Mouse (Mus musculus): Measurements from ENCODE around the gene Prkaa2.
A peak's percentile ranks its signal among the peaks of the same experiment; 100 is the strongest.
"Not testable (repeated sequence)": the region's sequence is repeated elsewhere in the genome, so short reads cannot be mapped to it uniquely, and the experiment has no call there.

Prkaa2 gene

DNA sequence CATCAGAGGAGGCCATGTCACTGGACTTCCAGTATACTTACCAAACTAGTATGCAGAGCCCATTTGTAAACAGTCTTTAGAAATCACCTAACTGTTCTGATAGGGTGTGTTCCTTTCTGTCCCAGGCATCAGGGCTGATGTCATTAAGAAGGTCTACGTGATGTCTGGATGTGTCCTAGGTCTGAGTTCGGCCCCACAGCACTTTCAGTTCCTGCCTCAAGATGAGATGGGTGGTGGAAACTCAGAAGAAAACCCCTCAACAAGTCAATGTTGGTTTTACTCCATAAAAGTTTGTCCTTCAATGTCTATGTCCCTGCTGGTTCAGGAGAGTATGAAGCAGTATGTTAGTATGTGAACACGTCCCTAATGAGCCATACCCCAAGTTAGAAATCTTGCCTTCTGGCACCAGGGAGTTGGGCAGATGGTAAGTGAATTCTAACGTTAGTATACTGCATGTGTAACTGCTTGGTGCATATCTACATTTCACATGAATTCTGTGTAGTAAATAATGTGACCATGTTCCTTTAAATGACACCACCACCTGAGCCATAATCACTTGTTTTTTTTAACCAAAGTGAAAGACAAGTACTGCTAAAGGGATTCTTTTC is 93.6 kb downstream of the Prkaa2 start:
- DNase-seq (ENCODE audit: low spot score) = no peak

GRCm38 (mm10) chr4:105015496-105015895 is 94.2 kb downstream of the Prkaa2 start:
- DNase-seq (ENCODE audit: low spot score) = no peak

DNA sequence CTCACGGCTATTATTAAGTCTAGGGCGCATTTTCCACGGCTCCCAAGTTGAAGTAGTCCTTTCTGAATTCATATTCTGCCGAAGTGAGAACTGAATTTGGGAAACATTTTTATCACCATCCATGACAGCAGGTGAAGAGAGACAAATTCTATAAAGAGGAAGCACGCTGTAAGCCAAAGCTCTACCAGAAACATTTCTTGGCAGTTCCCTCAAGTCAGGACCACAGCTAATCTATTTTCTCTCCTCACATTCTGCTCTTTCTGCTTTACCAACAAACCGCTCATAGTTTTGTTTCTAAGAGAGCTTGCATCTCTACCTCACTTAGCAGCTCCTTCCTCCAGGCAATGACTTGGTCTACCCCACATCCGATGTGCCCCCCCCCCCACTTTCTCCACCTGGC is 96.0 kb downstream of the Prkaa2 start:
- DNase-seq (ENCODE audit: low spot score) = no peak

DNA sequence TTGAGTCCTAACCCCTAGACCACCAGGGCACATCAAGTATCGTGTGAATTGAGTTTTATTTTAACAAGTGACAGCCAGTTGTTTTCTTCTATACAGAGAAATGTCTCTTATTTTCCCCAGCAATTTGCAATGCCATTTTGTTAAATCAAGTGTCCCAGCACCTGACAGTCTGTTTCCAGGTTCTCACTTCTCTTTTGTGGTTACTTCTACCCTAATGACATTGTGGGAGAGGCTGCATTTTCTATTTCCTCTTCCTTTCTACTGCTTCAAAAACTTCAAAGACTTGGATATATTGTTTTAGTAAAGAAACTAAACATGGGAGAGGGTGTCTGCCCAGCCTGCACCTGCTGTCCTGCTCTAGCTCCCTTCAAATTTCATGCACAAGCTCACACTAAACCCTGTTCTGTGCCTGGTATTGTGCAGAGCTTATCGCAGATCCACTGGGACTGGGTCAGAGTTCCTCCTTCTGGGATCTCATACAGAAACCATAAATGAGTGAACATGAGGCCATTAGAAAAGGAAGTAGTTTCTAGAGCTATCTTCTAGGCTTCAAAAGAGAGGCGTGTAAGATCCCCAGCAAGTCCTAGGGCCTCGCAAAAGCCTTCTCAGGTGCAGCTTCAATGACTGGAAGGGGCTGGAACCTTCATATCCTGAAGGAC is 102.2 kb downstream of the Prkaa2 start:
- DNase-seq (ENCODE audit: low spot score) = no peak

DNA sequence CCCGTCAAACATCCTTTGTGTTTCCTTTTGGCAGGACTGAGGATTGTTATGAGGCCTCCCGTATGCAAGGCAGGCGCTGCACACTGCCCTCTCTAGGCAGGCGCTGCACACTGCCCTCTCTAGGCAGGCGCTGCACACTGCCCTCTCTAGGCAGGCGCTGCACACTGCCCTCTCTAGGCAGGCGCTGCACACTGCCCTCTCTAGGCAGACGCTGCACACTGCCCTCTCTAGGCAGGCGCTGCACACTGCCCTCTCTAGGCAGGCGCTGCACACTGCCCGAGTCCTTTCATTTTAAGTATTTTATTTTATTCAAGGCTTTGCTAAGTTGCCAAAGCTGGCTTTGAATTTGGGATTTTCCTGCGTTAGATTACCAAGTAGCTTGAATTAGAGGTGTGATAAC is 105.0 kb downstream of the Prkaa2 start:
- not testable (repeated sequence) for DNase-seq (ENCODE audit: low spot score)

- DNase-seq (ENCODE audit: low spot score) = no peak
Observed at GRCm38 (mm10) chr4:105004135-105004534, 105.6 kb downstream of the Prkaa2 start.

DNA sequence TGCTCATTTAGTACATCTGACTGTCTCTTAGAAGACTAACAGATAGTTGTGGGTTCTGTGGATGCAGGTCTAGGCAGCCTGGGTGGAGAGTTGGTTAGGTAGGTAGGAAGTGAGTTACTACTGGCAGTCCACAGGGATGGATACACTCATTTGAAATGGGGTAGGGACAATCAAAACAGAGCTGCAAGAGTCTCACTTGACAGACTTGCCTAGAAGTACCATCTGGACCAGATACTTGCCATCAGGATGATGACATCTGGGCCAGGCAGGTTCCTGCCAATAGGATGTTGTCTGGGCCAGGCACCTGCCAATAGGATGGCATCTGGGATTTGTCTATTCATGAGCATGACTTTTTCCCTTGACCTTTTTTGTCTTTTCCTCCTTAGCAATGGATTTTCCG is 108.0 kb downstream of the Prkaa2 start:
- no peak for DNase-seq (ENCODE audit: low spot score)

GRCm38 (mm10) chr4:104999702-105000101 is 110.0 kb downstream of the Prkaa2 start:
- no peak for DNase-seq (ENCODE audit: low spot score)

DNA sequence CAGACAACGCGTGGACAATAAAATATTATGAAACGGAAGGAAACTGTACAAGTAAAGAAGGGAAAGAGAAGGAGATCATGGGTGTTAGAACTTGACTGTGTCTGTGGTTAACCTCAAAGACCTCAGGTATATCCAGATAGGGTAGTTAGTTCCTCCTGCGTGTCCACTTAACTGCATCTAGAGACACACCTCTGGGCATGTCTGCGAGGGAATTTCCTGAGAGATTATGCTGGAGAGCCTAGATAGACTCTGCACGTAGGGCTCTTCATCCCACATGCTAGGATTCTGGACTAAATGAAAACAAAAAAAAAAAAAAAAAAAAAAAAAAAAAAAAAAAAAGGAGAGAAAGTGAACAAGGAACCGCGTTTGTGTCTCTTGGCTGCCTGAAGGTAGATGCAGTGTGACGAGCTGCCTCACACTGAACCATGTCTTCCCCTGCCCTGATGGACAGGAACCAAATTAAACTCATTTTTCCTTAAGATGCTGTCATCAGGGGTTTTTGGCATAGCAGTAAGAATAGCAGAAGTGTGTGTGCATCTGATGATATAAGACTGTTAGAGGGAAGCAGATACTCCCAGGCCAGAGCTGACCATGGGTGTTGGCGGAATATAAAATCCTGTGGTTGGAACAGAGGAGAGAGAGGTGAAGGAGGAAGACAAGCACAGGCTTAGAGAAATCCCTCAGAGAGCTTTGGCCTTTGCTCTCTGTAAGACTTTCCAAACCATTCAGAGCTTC is 116.4 kb downstream of the Prkaa2 start:
- DNase-seq (ENCODE audit: low spot score) = no peak

- no peak for DNase-seq (ENCODE audit: low spot score)
Observed at GRCm38 (mm10) chr4:104992271-104992670, 117.4 kb downstream of the Prkaa2 start.

- DNase-seq (ENCODE audit: low spot score) = no peak
Observed at GRCm38 (mm10) chr4:104990686-104991085, 119.0 kb downstream of the Prkaa2 start.

DNA sequence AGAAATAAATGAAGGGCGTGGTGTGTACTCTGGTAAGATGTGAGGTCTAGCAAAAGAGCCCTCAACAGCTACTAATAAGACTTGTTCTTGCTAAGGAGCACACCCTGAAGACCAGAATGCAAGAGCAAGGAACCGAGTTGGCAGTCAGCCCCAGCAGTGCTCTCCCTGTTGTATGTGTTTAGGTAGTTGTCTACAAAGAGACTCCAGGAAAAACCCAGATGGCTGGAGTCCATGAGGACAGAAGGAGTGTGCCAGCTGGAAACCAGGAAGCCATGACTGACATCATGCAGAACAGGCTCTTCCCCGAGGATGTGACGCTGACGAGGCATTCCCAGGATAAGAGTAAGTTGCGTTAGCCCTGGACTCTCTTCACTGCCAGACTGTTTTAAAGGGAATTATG is 119.7 kb downstream of the Prkaa2 start:
- peak; percentile 41 for DNase-seq (ENCODE audit: low spot score)

DNA sequence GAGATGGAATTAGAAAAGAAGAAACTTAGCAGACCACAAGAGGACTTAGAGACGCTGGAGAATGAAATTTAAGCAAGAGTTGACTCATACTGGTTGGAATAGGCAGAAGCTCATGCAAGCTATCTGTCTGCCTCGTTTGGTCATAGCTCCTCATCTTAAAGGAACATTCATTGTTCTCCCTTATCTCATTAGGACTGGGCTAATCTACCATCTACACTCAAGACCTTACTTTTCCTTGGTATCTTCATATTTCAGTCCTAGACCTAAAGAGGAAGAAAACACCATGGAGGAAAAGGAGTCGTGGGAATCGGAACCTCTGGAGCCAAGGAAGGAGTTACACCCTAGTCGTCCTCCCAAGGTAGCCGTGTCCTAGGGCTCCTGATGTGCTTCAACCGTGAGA is 121.0 kb downstream of the Prkaa2 start:
- DNase-seq (ENCODE audit: low spot score) = no peak

GRCm38 (mm10) chr4:104988102-104988501 is 121.6 kb downstream of the Prkaa2 start:
- no peak for DNase-seq (ENCODE audit: low spot score)

GRCm38 (mm10) chr4:104987631-104988030 is 122.1 kb downstream of the Prkaa2 start:
- no peak for DNase-seq (ENCODE audit: low spot score)

DNA sequence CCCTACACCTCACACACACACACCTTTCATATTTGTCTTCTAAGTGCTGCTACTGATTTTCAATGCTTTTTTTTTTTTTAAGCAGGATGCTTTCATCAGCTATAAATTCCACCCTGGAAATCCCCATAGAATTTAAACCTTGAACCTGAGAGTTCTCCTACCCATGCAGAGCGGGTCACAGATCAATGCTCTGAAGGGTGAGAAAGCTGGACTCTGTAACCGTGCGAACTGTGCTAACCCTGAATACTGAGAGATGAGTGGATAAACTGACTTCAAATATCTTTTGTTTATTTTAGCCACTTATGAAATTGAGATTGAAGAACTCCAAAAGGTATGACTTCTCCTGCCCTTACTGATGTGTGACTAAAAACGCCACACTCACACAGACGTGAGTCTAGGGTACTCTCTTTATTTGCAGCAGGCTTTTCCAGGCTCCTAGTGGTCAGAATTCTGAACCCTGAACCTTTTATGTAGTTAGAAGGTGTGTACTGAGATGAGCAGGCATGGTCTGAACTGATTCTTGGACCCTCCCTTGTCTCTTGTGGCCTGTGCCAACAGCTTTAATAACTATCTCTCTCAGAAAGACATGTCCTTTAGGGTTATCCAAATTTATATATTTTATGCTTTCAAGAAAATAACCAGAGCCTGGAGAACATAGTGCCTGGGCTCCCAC is 123.6 kb downstream of the Prkaa2 start:
- DNase-seq (ENCODE audit: low spot score) = no peak

Data from layer of hippocampus, adult 9-10 months (tissue).